Mouse (Mus musculus) myocyte (in vitro differentiated cells): ENCODE results near the gene Fkbp14. TPM values are rescaled to one million over a fixed set of nuclear protein-coding genes. Genes with fewer than 3 reads are reported as not detected.
A peak's percentile ranks its signal among the peaks of the same experiment; 100 is the strongest.

Experiments
- H3K27me3 ChIP-seq: one replicate; pipeline ENCODE4 v1.6.1; 2011; ENCODE audit not compliant: control insufficient read depth, insufficient read depth, insufficient read length
- H3K36me3 ChIP-seq: one replicate; pipeline ENCODE4 v1.6.1; 2011; ENCODE audit not compliant: control insufficient read depth, insufficient read depth
- H3K4me2 ChIP-seq: one replicate; pipeline ENCODE4 v1.6.1; 2011; ENCODE audit warnings: low read depth, control low read depth
- H3K4me3 ChIP-seq: one replicate; pipeline ENCODE4 v1.5.1; 2011; ENCODE audit warnings: mild to moderate bottlenecking, control low read depth, moderate library complexity
- H3K79me2 ChIP-seq: one replicate; pipeline ENCODE4 v1.6.1; 2011; ENCODE audit not compliant: control insufficient read depth, insufficient read depth
- H3ac ChIP-seq: one replicate; pipeline ENCODE4 v1.6.1; 2011; ENCODE audit not compliant: control insufficient read depth, insufficient read length
- CEBPB ChIP-seq: IDR thresholded peaks from 2 replicates; pipeline ENCODE4 v1.6.1; 2011; ENCODE audit warnings: mild to moderate bottlenecking, moderate library complexity; ENCODE audit not compliant: poor library complexity, insufficient read depth, severe bottlenecking
- E2F4 ChIP-seq: IDR thresholded peaks from one replicate; pipeline ENCODE4 v1.6.1; 2011; ENCODE audit warnings: mild to moderate bottlenecking, control low read depth, moderate library complexity; ENCODE audit not compliant: insufficient read depth
- MAX ChIP-seq: IDR thresholded peaks from one replicate; pipeline ENCODE4 v1.6.1; 2011; ENCODE audit warnings: low read depth, mild to moderate bottlenecking, control low read depth
- MYOD1 ChIP-seq, 3 experiments: IDR thresholded peaks; one replicate each; pipeline ENCODE4 v1.6.1; 2011; ENCODE audit warnings: control low read depth in 2 of 3, low read depth in 2 of 3, mild to moderate bottlenecking in 2 of 3, moderate library complexity in 1 of 3; ENCODE audit not compliant: insufficient read length in 2 of 3, control insufficient read depth in 1 of 3
- MYOG ChIP-seq, 3 experiments: IDR thresholded peaks; one replicate each; pipeline ENCODE4 v1.6.1; 2011; ENCODE audit warnings: control low read depth in 2 of 3, low read depth in 2 of 3, mild to moderate bottlenecking in 2 of 3; ENCODE audit not compliant: insufficient read length in 2 of 3, control insufficient read depth in 1 of 3, insufficient read depth in 1 of 3
- POLR2A ChIP-seq: IDR thresholded peaks from one replicate; pipeline ENCODE4 v1.6.1; 2011; ENCODE audit warnings: low read depth, mild to moderate bottlenecking, control low read depth, moderate library complexity; ENCODE audit not compliant: insufficient read length
- POLR2AphosphoS2 ChIP-seq: IDR thresholded peaks from one replicate; pipeline ENCODE4 v1.6.1; 2011; ENCODE audit warnings: low read depth, control low read depth; ENCODE audit not compliant: insufficient read length
- REST ChIP-seq: IDR thresholded peaks from one replicate; pipeline ENCODE4 v1.6.1; 2011; ENCODE audit warnings: mild to moderate bottlenecking, control low read depth, moderate library complexity; ENCODE audit not compliant: insufficient read depth, insufficient read length
- SRF ChIP-seq: IDR thresholded peaks from one replicate; pipeline ENCODE4 v1.6.1; 2011; ENCODE audit warnings: low read depth; ENCODE audit not compliant: control insufficient read depth, insufficient read length
- TCF12 ChIP-seq: IDR thresholded peaks from one replicate; pipeline ENCODE4 v1.6.1; 2011; ENCODE audit warnings: mild to moderate bottlenecking, control low read depth; ENCODE audit not compliant: poor library complexity, insufficient read depth, severe bottlenecking
- TCF3 ChIP-seq: IDR thresholded peaks from one replicate; pipeline ENCODE4 v1.6.1; 2011; ENCODE audit warnings: low read depth, control low read depth; ENCODE audit not compliant: insufficient read length
- USF1 ChIP-seq: IDR thresholded peaks from one replicate; pipeline ENCODE4 v1.6.1; 2011; ENCODE audit warnings: low read depth, mild to moderate bottlenecking, control low read depth, moderate library complexity
- polyA plus RNA-seq: library from polyadenylated mRNA; unstranded; fragments of >200 nt; fragmentation: generic; extraction: Trizol; gene quantifications from one replicate; pipeline ENCODE4 v1.2.1, GENCODE M21; 2012; ENCODE audit warnings: missing spikeins

Gene Fkbp14
- polyA plus RNA-seq = 6.0 TPM

DNA sequence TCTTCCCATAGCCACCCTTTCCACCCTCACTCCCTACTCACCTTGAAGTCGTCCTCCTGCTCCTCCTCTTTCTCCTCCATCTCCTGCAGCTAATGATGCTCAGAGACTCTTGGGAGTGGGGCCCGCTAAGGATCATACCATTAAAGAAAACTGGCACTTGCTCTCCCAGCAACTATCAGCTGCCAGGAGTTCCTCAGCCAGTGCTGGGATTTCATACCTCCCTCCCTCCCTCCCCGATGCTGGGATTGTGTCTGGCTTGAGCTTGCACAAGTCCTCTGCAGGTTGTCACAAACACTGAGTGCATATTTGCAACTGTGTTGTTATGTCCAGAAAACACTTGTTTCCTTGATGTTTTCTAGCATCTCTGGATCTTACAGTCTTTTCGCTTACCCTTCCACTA is at the start of gene Fkbp14:
Fkbp14 (minus strand) TSS at position 101 of the 400 bp plus-strand sequence.
- H3K79me2 ChIP-seq = no peaks in the 10 kb centered on the region
- TF ChIP-seq E2F4 (no peak), TCF3 (no peak), REST (no peak), TCF12 (no peak), MYOD1 (IDR thresholded peaks at IDR 0.05; ENCODE audit: control insufficient read depth in 1 of 3, insufficient read length in 2 of 3, low read depth in 2 of 3) (no peak)
- H3K36me3 ChIP-seq = no peaks in the 10 kb centered on the region
- no peak within 1 kb of the TSS for H3ac ChIP-seq
- H3K27me3 ChIP-seq = no peaks in the 10 kb centered on the region
- H3K4me2 ChIP-seq = peak within 1 kb of the TSS; percentile 81
- H3K4me3 ChIP-seq = no peak within 1 kb of the TSS

DNA sequence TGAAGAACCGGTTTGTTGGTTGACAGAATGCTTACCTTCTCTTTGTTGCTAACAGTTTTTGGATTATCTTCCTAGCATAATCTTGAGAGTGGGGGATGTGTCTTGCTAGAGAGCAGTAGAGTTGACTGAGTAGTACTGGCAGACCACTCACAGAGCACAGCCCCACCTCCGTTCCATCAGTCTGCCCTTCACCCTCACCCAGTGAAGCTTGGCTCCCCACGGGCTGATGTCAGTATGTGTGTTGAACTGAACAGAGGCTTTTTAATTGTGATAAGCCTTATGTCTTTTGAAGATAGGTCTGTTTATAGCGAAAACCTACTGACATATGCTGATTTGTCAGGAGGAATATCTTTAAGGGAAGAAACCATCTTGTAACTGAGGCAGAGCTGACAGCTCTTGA is 46.1 kb upstream of the Fkbp14 start:
- Histone ChIP-seq H3K4me2 (no peak overlapping the region), H3K36me3 (peaks cover 13% of the 10 kb centered on the region), H3K27me3 (no peaks in the 10 kb centered on the region), H3K79me2 (no peaks in the 10 kb centered on the region), H3K4me3 (no peak overlapping the region), H3ac (no peak overlapping the region)
- no peak for TF ChIP-seq REST
- no peak for TF ChIP-seq MYOD1 (IDR thresholded peaks at IDR 0.05; ENCODE audit: control insufficient read depth in 1 of 3, insufficient read length in 2 of 3, low read depth in 2 of 3)
- TF ChIP-seq POLR2A = no peak
- no peak for TF ChIP-seq USF1

DNA sequence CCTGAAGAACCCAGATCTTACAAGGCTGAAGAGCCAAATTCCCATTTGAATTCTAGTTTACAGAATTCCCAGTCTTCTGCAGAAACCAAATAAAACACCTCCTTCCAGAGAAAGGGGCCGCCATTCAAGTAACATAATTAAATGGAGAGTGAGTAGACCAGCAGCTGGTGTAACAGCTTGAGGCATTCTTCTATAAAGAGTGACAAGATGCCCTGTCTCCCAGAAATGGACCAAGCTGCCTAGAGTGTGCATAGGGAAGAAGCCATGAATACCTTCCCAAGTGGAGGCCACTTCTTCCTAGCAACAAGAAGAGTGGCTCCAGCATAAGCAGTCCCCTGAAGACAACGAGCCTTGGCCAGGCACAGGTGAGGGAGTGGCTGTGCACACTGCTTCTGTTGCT is 44.8 kb upstream of the Fkbp14 start:
- no peak overlapping the region for H3ac ChIP-seq
- no peak overlapping the region for H3K4me2 ChIP-seq
- H3K36me3 ChIP-seq = peaks cover 13% of the 10 kb centered on the region
- H3K79me2 ChIP-seq = no peaks in the 10 kb centered on the region
- no peak overlapping the region for H3K4me3 ChIP-seq
- TF ChIP-seq TCF12 = no peak
- H3K27me3 ChIP-seq = no peaks in the 10 kb centered on the region

DNA sequence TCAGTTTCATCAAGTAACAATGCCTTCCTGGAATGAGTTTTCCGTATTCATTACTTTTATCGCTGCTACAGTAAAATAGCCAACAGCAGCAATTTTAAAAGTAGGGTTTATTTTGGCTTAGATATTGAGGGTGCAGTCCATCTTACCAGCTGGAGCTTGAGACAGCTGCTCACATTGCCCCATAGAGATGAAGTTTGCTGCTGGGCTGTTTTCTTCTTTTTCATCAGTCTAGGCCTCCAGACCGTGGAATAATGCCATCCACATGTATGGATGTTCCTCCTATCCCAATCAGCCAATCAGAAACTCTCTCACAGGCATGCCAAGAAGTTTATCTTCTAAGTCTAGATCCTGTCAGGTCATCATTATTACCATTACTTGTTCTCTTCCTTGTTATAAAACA is 42.8 kb upstream of the Fkbp14 start:
- Histone ChIP-seq H3K4me2 (no peak overlapping the region), H3K27me3 (no peaks in the 10 kb centered on the region), H3K79me2 (no peaks in the 10 kb centered on the region), H3K36me3 (peaks cover 13% of the 10 kb centered on the region), H3ac (no peak overlapping the region), H3K4me3 (no peak overlapping the region)
- TF ChIP-seq MAX = no peak
- no peak for TF ChIP-seq POLR2A
- TF ChIP-seq TCF3 = no peak
- no peak for TF ChIP-seq E2F4
- no peak for TF ChIP-seq TCF12
- TF ChIP-seq POLR2AphosphoS2 = no peak
- TF ChIP-seq CEBPB = no peak

DNA sequence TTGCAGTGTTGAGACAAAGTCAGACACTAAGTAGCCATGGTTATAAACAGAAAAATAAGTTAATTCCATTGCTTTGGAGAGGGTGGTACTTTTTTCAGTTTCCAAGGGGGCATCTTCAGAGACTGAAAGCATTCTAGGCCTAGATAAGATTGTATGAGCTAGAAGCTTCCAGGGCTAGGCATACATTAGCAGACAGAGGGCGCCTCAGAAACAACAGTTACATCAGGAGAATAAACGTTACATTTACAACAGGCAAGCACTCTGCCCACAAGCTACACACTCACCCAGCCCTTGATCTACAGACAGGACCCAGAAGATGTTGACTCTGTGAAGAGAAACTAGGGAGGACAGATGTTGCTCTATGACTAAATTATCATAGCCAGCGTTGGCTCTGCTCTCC is 34.4 kb upstream of the Fkbp14 start:
- H3K36me3 ChIP-seq = peaks cover 24% of the 10 kb centered on the region
- TF ChIP-seq TCF3 (no peak), POLR2A (no peak), MYOG (IDR thresholded peaks at IDR 0.05; ENCODE audit: control insufficient read depth in 1 of 3, insufficient read depth in 1 of 3, insufficient read length in 2 of 3, low read depth in 2 of 3) (no peak), E2F4 (no peak), TCF12 (no peak), SRF (no peak), REST (no peak), MYOD1 (IDR thresholded peaks at IDR 0.05; ENCODE audit: control insufficient read depth in 1 of 3, insufficient read length in 2 of 3, low read depth in 2 of 3) (no peak), POLR2AphosphoS2 (no peak), USF1 (no peak), CEBPB (no peak), MAX (no peak)
- no peaks in the 10 kb centered on the region for H3K27me3 ChIP-seq

DNA sequence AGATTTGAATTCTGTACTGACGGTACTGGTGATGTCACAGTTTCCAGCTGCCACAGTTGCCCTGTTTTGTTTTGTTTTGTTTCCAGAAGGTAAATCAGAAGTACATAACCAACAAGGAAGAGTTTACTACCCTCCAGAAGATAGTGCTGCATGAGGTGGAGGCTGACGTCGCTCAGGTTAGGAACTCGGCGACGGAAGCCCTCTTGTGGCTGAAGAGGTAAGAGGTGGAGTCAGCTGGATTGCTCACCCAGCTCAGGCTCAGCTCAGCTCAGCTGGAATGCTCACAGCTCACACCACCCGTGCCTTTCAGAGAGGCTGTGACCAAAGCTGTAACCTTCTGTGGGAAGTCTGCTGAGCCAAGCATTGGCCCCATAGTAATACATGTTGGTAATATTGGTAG is 32.6 kb upstream of the Fkbp14 start:
- H3K36me3 ChIP-seq = peaks cover 28% of the 10 kb centered on the region
- H3K4me2 ChIP-seq = no peak overlapping the region
- H3K4me3 ChIP-seq = no peak overlapping the region
- H3K79me2 ChIP-seq = no peaks in the 10 kb centered on the region
- no peak for TF ChIP-seq MAX
- no peak for TF ChIP-seq POLR2AphosphoS2
- TF ChIP-seq MYOD1 (IDR thresholded peaks at IDR 0.05; ENCODE audit: control insufficient read depth in 1 of 3, insufficient read length in 2 of 3, low read depth in 2 of 3) = no peak
- TF ChIP-seq USF1 = no peak
- TF ChIP-seq CEBPB = no peak
- TF ChIP-seq REST = no peak
- TF ChIP-seq POLR2A = no peak
- no peak for TF ChIP-seq TCF12
- TF ChIP-seq E2F4 = no peak
- TF ChIP-seq SRF = no peak
- no peak for TF ChIP-seq MYOG (IDR thresholded peaks at IDR 0.05; ENCODE audit: control insufficient read depth in 1 of 3, insufficient read depth in 1 of 3, insufficient read length in 2 of 3, low read depth in 2 of 3)
- TF ChIP-seq TCF3 = no peak
- H3K27me3 ChIP-seq = no peaks in the 10 kb centered on the region
- H3ac ChIP-seq = no peak overlapping the region

More for the DNA sequence above, 34.4 kb upstream of the Fkbp14 start:
- H3K79me2 ChIP-seq = no peaks in the 10 kb centered on the region
- H3K4me3 ChIP-seq = no peak overlapping the region
- no peak overlapping the region for H3ac ChIP-seq
- no peak overlapping the region for H3K4me2 ChIP-seq
